Mouse (Mus musculus) small intestine, adult 2 months (tissue): ENCODE measurements around the gene Npas3.

Experiments used
- CTCF ChIP-seq: fragments of 200-500 bp; IDR thresholded peaks from 2 replicates; pipeline ENCODE4 v1.5.1; 2012; ENCODE audit warnings: low read depth, mild to moderate bottlenecking, control low read depth, inconsistent platforms, low read length, moderate library complexity, mixed read lengths; ENCODE audit not compliant: insufficient replicate concordance, insufficient read length; ENCODE audit errors: extremely low read depth
- POLR2A ChIP-seq: fragments of 200-500 bp; IDR thresholded peaks from 2 replicates; pipeline ENCODE4 v1.6.1; 2012; ENCODE audit warnings: low read depth, mild to moderate bottlenecking, control low read depth, inconsistent platforms, low read length, moderate library complexity

DNA sequence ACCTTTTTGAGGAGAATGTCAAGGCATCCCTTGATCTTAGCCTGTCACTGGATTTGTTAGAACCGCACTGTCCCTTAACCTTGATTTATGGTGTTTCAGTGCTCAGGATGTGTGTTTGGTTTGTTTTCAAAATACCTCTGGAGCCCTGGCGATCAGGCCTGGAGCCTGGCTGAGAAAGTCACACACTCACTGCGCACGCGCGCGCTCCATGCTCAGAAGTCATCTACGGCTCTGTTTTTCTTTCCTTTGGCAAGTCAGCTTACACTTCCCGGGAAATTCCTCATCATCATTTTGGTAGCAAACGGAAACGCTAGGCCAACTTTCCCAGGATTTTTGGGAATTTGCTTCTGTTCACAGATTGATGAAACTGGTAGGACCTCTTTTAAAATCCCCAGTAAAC, 519.9 kb downstream of the Npas3 start:
- TF ChIP-seq CTCF (no peak), POLR2A (no peak)
